Mouse (Mus musculus) forebrain, embryonic 12.5 days (tissue): ENCODE results near the gene Dner. TPM values are rescaled to one million over a fixed set of nuclear protein-coding genes. Genes with fewer than 3 reads are reported as not detected.

ENCODE experiments used
- ATAC-seq: fragments of 200-750 bp; cut with Nextera tagmentation; 2 replicates; pipeline ENCODE4 v1.8.0; 2017; ENCODE audit warnings: moderate TSS enrichment; ENCODE audit not compliant: low FRiP score
- H3K27ac ChIP-seq: fragments of 300-500 bp; sonication (generic); 2 replicates; pipeline ENCODE4 v1.5.1; 2016; ENCODE audit warnings: mild to moderate bottlenecking
- H3K27me3 ChIP-seq: fragments of 300-500 bp; sonication (generic); 2 replicates; pipeline ENCODE4 v1.6.1; 2016; ENCODE audit warnings: mild to moderate bottlenecking
- H3K36me3 ChIP-seq: fragments of 300-500 bp; sonication (generic); replicated peaks from 2 replicates; pipeline ENCODE4 v1.6.1; 2016; ENCODE audit warnings: mild to moderate bottlenecking
- H3K4me1 ChIP-seq: fragments of 300-500 bp; sonication (generic); 2 replicates; pipeline ENCODE4 v1.6.1; 2016
- H3K4me2 ChIP-seq: fragments of 300-500 bp; sonication (generic); 2 replicates; pipeline ENCODE4 v1.6.1; 2016; ENCODE audit warnings: mild to moderate bottlenecking, moderate library complexity
- H3K4me3 ChIP-seq: fragments of 300-500 bp; sonication (generic); replicated peaks from 2 replicates; pipeline ENCODE4 v1.5.1; 2016; ENCODE audit warnings: mild to moderate bottlenecking
- H3K9ac ChIP-seq: fragments of 300-500 bp; sonication (generic); 2 replicates; pipeline ENCODE4 v1.6.1; 2016; ENCODE audit warnings: mild to moderate bottlenecking
- H3K9me3 ChIP-seq: fragments of 300-500 bp; sonication (generic); 2 replicates; pipeline ENCODE4 v1.6.1; 2016
- WGBS: fragments of 180-500 bp; shearing (Covaris S2); methylation state at CpG from one replicate; pipeline ENCODE4 v1.1.7; 2016; 5-methylcytosine and 5-hydroxymethylcytosine counted together
- polyA plus RNA-seq: library from polyadenylated mRNA; unstranded; fragments of >200 nt; fragmentation: Nextera tagmentation; extraction: Ambion mirVana; gene quantifications from 2 replicates; pipeline ENCODE4 v1.2.1, GENCODE M21; 2016

Dner gene
- polyA plus RNA-seq, 1 experiment from 2014 or later, result 69.3 TPM

DNA sequence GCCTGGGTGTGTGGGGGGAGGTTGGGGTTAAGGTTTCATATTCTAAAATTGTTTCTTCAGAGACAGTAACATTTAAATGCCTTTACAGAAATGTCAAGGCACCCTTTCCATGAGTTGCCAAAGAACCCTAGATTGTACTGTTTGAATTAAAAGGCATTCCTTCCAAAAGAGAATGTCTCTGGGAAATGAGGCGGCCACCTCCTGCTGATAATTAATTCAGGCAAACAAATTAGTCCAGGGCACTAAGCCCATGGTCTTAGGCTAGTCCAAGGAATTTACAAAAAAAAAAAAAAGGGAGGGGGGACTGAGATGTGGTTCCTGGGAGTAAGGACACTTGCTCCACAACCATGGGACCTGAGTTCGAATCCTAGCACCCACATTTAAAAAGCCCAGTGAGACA, 273.1 kb downstream of the Dner start:
- Histone ChIP-seq H3K9me3 (no peaks in the 10 kb centered on the region), H3K4me1 (peaks cover 12% of the 10 kb centered on the region)
- WGBS, result 53% methylated on average over 2 of the region's 2 CpGs

GRCm38 (mm10) chr1:84421845-84422244, 274.2 kb downstream of the Dner start:
- ATAC-seq, result no peak
- no peak overlapping the region for H3K4me3 ChIP-seq
- H3K4me2 ChIP-seq, result no peak overlapping the region
- H3K9me3 ChIP-seq, result no peaks in the 10 kb centered on the region
- H3K27ac ChIP-seq, result no peak overlapping the region
- H3K4me1 ChIP-seq, result peaks cover 19% of the 10 kb centered on the region
- H3K36me3 ChIP-seq, result no peaks in the 10 kb centered on the region
- WGBS, result 88% methylated on average over 1 of the region's 1 CpGs
- no peak overlapping the region for H3K9ac ChIP-seq
- no peaks in the 10 kb centered on the region for H3K27me3 ChIP-seq

More for the DNA sequence above, 273.1 kb downstream of the Dner start:
- no peaks in the 10 kb centered on the region for H3K36me3 ChIP-seq
- H3K27ac ChIP-seq, result no peak overlapping the region
- H3K4me3 ChIP-seq, result no peak overlapping the region
- H3K9ac ChIP-seq, result no peak overlapping the region
- no peak overlapping the region for H3K4me2 ChIP-seq
- H3K27me3 ChIP-seq, result no peaks in the 10 kb centered on the region
- ATAC-seq, result no peak

DNA sequence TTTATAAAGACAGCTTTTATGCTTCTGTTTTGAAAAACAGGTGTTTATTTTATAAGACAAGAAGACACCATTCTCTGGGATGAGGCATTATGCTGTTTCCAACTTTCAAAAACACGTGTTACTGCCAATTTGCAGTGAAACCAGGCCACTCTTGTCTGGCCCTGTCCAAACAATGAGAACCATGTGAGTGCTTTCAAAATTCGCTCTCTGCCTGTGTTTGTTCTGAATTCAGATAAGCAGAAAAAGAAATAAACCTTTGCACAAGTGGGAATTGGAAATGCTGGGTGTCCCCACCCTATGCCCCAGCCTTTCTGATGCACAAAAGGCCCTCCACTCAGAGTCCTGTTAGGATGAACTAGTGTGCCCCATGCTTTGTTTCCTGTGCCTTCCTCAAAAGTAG, 276.6 kb downstream of the Dner start:
- 54% methylated on average over 2 of the region's 2 CpGs for WGBS
- ATAC-seq, result no peak

GRCm38 (mm10) chr1:84418511-84418910, 277.5 kb downstream of the Dner start:
- Histone ChIP-seq H3K9me3 (no peaks in the 10 kb centered on the region), H3K36me3 (no peaks in the 10 kb centered on the region), H3K4me2 (no peak overlapping the region), H3K9ac (no peak overlapping the region), H3K27me3 (no peaks in the 10 kb centered on the region), H3K27ac (no peak overlapping the region), H3K4me1 (peaks cover 19% of the 10 kb centered on the region), H3K4me3 (no peak overlapping the region)
- WGBS, result 26% methylated on average over 9 of the region's 9 CpGs
- peak; percentile 47; the same call in 1 of the 2 replicates for ATAC-seq

More for the DNA sequence above, 276.6 kb downstream of the Dner start:
- peaks cover 19% of the 10 kb centered on the region for H3K4me1 ChIP-seq
- H3K27ac ChIP-seq, result no peak overlapping the region
- H3K4me2 ChIP-seq, result no peak overlapping the region
- H3K9ac ChIP-seq, result no peak overlapping the region
- H3K27me3 ChIP-seq, result no peaks in the 10 kb centered on the region
- H3K4me3 ChIP-seq, result no peak overlapping the region
- no peaks in the 10 kb centered on the region for H3K36me3 ChIP-seq
- H3K9me3 ChIP-seq, result no peaks in the 10 kb centered on the region

- WGBS, result 59% methylated on average over 9 of the region's 9 CpGs
- H3K27ac ChIP-seq, result no peak overlapping the region
- no peaks in the 10 kb centered on the region for H3K27me3 ChIP-seq
- peaks cover 19% of the 10 kb centered on the region for H3K4me1 ChIP-seq
- H3K4me3 ChIP-seq, result no peak overlapping the region
- H3K4me2 ChIP-seq, result no peak overlapping the region
- no peaks in the 10 kb centered on the region for H3K9me3 ChIP-seq
- no peaks in the 10 kb centered on the region for H3K36me3 ChIP-seq
- ATAC-seq, result peak; percentile 53
- no peak overlapping the region for H3K9ac ChIP-seq
These were observed 278.2 kb downstream of the Dner start for GRCm38 (mm10) chr1:84417761-84418238.

GRCm38 (mm10) chr1:84417276-84417675, 278.7 kb downstream of the Dner start:
- Histone ChIP-seq H3K9ac (no peak overlapping the region), H3K27ac (no peak overlapping the region), H3K36me3 (no peaks in the 10 kb centered on the region), H3K27me3 (no peaks in the 10 kb centered on the region), H3K4me3 (no peak overlapping the region), H3K9me3 (no peaks in the 10 kb centered on the region), H3K4me1 (peaks cover 19% of the 10 kb centered on the region), H3K4me2 (no peak overlapping the region)
- ATAC-seq, result no peak; the same call in 1 of the 2 replicates
- WGBS, result 20% methylated on average over 6 of the region's 6 CpGs

DNA sequence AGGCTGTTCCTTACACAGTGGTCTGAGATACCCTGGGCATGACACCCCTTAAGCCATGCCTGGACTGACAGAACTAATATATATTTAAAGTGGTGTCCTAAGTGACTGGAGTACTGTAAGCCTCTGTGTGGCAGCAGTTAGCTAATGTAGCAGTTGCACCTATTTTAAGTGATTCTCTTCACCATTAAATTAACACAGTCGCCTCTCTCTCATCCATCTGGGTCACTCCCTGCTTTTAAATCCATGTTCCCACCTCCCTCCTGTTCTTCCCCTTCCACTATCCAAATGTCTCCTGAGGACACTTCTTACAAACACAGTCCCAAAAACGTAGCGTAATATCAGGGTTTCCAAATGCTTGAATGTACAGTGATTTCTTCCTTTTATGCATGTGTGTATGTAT, 281.6 kb downstream of the Dner start:
- Histone ChIP-seq H3K9me3 (no peaks in the 10 kb centered on the region), H3K27ac (no peak overlapping the region), H3K4me3 (no peak overlapping the region), H3K4me2 (no peak overlapping the region), H3K9ac (no peak overlapping the region), H3K36me3 (no peaks in the 10 kb centered on the region), H3K27me3 (no peaks in the 10 kb centered on the region), H3K4me1 (peaks cover 19% of the 10 kb centered on the region)
- no peak for ATAC-seq
- WGBS, result 94% methylated on average over 3 of the region's 3 CpGs

GRCm38 (mm10) chr1:84409514-84409913, 286.5 kb downstream of the Dner start:
- no peaks in the 10 kb centered on the region for H3K27me3 ChIP-seq
- no peak overlapping the region for H3K27ac ChIP-seq
- H3K36me3 ChIP-seq, result no peaks in the 10 kb centered on the region
- no peak for ATAC-seq
- H3K9ac ChIP-seq, result no peak overlapping the region
- 84% methylated on average over 2 of the region's 2 CpGs for WGBS
- H3K4me2 ChIP-seq, result no peak overlapping the region
- H3K4me3 ChIP-seq, result no peak overlapping the region
- no peaks in the 10 kb centered on the region for H3K9me3 ChIP-seq
- H3K4me1 ChIP-seq, result no peaks in the 10 kb centered on the region

DNA sequence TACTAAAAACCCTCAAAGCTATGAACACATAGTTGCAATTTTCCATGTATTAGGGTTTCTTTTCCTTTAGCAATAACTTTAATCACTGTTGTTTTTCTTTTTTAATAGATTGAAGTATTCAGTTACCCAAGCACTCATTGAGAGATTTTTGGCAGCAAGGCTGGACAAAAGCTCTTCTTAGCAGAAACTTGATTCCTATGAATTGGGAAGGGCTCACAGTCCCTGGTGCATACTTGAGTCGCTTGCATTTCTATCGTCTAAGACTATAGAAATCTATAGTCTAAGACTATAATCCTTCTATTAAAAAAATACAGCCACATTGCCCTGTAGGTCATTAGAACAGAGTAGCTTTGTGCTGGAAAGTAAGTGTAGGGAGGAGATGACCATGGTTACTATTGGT, 287.1 kb downstream of the Dner start:
- 59% methylated on average over 2 of the region's 2 CpGs for WGBS
- no peaks in the 10 kb centered on the region for H3K36me3 ChIP-seq

DNA sequence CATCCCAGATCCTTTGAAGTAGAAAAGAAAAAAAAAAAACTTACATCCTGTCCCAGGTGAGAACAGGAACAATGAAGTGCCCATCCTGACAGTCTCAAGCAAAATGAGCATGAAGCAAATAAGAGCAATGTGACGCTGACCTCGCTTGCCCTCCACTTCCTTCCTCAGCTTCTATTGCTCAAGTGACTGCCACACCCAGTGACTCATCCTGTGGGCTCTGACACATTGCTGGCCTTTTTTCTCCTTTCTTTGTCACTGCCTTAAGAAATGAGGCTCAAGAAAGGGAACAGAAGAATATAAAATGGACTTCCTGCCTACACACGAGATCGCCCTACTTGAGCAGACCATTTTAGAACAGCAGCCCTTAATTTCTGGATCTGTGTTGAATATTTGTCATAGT, 289.1 kb downstream of the Dner start:
- no peak for ATAC-seq
- H3K9me3 ChIP-seq, result no peaks in the 10 kb centered on the region
- WGBS, result 87% methylated on average over 4 of the region's 4 CpGs
- H3K36me3 ChIP-seq, result no peaks in the 10 kb centered on the region
- no peak overlapping the region for H3K4me2 ChIP-seq
- no peaks in the 10 kb centered on the region for H3K4me1 ChIP-seq
- H3K9ac ChIP-seq, result no peak overlapping the region
- H3K27ac ChIP-seq, result no peak overlapping the region
- no peak overlapping the region for H3K4me3 ChIP-seq
- no peaks in the 10 kb centered on the region for H3K27me3 ChIP-seq

More for the DNA sequence above, 287.1 kb downstream of the Dner start:
- Histone ChIP-seq H3K4me1 (no peaks in the 10 kb centered on the region), H3K4me2 (no peak overlapping the region), H3K27me3 (no peaks in the 10 kb centered on the region), H3K9me3 (no peaks in the 10 kb centered on the region), H3K4me3 (no peak overlapping the region), H3K9ac (no peak overlapping the region), H3K27ac (no peak overlapping the region)
- ATAC-seq, result no peak

DNA sequence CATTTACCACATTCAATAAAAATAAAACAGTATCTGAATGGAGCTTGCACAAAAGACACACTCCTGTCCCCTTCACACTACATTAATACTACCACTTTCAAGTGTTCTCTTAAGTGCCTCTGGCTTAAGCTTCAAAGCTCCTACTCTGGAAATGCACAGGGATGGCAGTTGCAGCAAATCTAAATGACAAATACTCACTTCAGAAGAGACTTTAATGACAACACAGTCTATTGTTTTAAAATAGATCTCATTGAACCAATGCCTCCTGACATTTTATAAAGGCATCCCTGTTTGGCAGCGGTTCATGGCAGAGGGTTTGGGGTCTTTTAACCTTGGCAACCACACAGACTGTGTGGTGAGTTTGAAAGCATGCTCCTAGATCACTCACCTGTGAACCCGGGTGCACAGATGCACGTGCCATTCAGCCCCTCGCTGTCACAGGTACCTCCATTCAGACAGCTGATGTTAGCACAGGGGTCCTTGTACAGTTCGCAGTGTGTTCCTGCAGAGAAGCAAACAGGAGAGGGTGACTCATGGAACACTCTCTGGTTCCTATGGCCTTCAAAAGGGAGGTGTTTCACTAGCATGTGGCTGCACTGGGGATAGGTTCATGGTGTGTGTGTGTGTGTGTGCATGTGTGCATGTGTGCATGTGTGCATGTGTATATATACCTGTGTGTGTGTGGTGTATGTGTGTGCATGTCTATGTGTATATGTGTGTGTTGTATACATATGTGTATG, 290.3 kb downstream of the Dner start:
- ATAC-seq, result no peak
- WGBS, result 83% methylated on average over 5 of the region's 5 CpGs

GRCm38 (mm10) chr1:84404880-84405279, 291.1 kb downstream of the Dner start:
- Histone ChIP-seq H3K4me3 (no peak overlapping the region), H3K4me1 (no peaks in the 10 kb centered on the region), H3K27ac (no peak overlapping the region), H3K9ac (no peak overlapping the region), H3K36me3 (no peaks in the 10 kb centered on the region), H3K4me2 (no peak overlapping the region), H3K27me3 (no peaks in the 10 kb centered on the region), H3K9me3 (no peaks in the 10 kb centered on the region)
- 54% methylated on average over 12 of the region's 12 CpGs for WGBS
- ATAC-seq, result no peak

More for the DNA sequence above, 290.3 kb downstream of the Dner start:
- Histone ChIP-seq H3K9me3 (no peaks in the 10 kb centered on the region), H3K27me3 (no peaks in the 10 kb centered on the region), H3K27ac (no peak overlapping the region), H3K36me3 (no peaks in the 10 kb centered on the region), H3K4me3 (no peak overlapping the region), H3K9ac (no peak overlapping the region), H3K4me2 (no peak overlapping the region), H3K4me1 (no peaks in the 10 kb centered on the region)

DNA sequence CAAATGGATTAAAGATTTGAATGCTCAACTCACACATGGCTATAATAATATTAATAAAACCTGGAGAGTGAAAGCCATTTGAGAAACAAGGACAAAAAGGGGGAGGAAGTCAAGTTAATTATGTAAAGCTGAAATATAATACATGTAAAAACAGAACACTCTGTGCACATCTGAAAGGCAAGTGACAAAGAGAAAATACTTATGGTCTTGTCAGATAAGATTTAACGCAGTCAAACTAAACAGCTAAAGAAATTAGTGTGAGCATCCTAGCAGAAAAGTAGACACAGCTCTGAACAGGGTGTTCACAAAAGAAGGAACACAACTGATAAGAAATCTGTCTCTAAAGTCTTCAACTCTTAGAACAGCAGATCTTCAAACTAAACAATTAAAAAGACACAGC, 293.9 kb downstream of the Dner start:
- no peak for ATAC-seq
- Histone ChIP-seq H3K4me1 (no peaks in the 10 kb centered on the region), H3K36me3 (no peaks in the 10 kb centered on the region), H3K9me3 (no peaks in the 10 kb centered on the region), H3K27ac (no peak overlapping the region), H3K9ac (no peak overlapping the region), H3K4me3 (no peak overlapping the region), H3K27me3 (no peaks in the 10 kb centered on the region), H3K4me2 (no peak overlapping the region)
- WGBS, result 87% methylated on average over 1 of the region's 1 CpGs
